Mouse (Mus musculus) intestine, postnatal 0 days (tissue): ENCODE results near the gene Gm11060. TPM values are rescaled to one million over a fixed set of nuclear protein-coding genes. Genes with fewer than 3 reads are reported as not detected.
A peak's percentile ranks its signal among the peaks of the same experiment; 100 is the strongest.

Experiments
- ATAC-seq: fragments of 200-750 bp; cut with Nextera tagmentation; 2 replicates; pipeline ENCODE4 v1.8.0; 2017; ENCODE audit warnings: mild to moderate bottlenecking, moderate TSS enrichment, moderate library complexity
- H3K27ac ChIP-seq: fragments of 300-500 bp; sonication (generic); 2 replicates; pipeline ENCODE4 v1.5.1; 2014; ENCODE audit warnings: mild to moderate bottlenecking, low read depth, low read length, moderate library complexity
- H3K27me3 ChIP-seq: fragments of 300-500 bp; sonication (generic); replicated peaks from 2 replicates; pipeline ENCODE4 v1.6.1; 2014; ENCODE audit warnings: low read length, mixed read lengths; ENCODE audit not compliant: control insufficient read depth, insufficient read depth
- H3K36me3 ChIP-seq: fragments of 300-500 bp; sonication (generic); 2 replicates; pipeline ENCODE4 v1.6.1; 2014; ENCODE audit warnings: mild to moderate bottlenecking, moderate library complexity; ENCODE audit not compliant: control insufficient read depth, insufficient read depth
- H3K4me1 ChIP-seq: fragments of 300-500 bp; sonication (generic); replicated peaks from 2 replicates; pipeline ENCODE4 v1.6.1; 2014; ENCODE audit warnings: antibody characterized with exemption, low read length, mixed read lengths; ENCODE audit not compliant: control insufficient read depth, insufficient read depth
- H3K4me2 ChIP-seq: fragments of 300-500 bp; sonication (generic); replicated peaks from 2 replicates; pipeline ENCODE4 v1.6.1; 2014; ENCODE audit warnings: low read depth, mild to moderate bottlenecking, moderate library complexity
- H3K4me3 ChIP-seq: fragments of 300-500 bp; sonication (generic); 2 replicates; pipeline ENCODE4 v1.5.1; 2014; ENCODE audit warnings: low read depth, low read length
- H3K9ac ChIP-seq: fragments of 300-500 bp; sonication (generic); 2 replicates; pipeline ENCODE4 v1.6.1; 2014; ENCODE audit warnings: mild to moderate bottlenecking, low read depth, low read length
- H3K9me3 ChIP-seq: fragments of 300-500 bp; sonication (generic); 2 replicates; pipeline ENCODE4 v1.6.1; 2016; ENCODE audit warnings: mixed run types; ENCODE audit not compliant: control insufficient read depth
- CTCF ChIP-seq: sonication (generic); IDR thresholded peaks from 2 replicates; pipeline ENCODE4 v1.5.1; 2016; ENCODE audit warnings: low read depth, mild to moderate bottlenecking, control low read depth, antibody characterized with exemption, moderate library complexity
- WGBS: fragments of 180-500 bp; shearing (Covaris S2); extraction: QIAGEN DNeasy Blood & Tissue Kit; methylation state at CpG from one replicate; pipeline ENCODE4 v1.1.7; 2014; 5-methylcytosine and 5-hydroxymethylcytosine counted together
- polyA plus RNA-seq: library from polyadenylated mRNA; unstranded; fragments of >200 nt; fragmentation: Nextera tagmentation; extraction: Ambion mirVana; gene quantifications from 2 replicates; pipeline ENCODE4 v1.2.1, GENCODE M21; 2015

The Gm11060 gene
- polyA plus RNA-seq, 1 experiment from 2014 or later: not detected

- WGBS: 4% methylated on average over 52 of the region's 52 CpGs
- no peak overlapping the region for H3K9ac ChIP-seq
- no peak for TF ChIP-seq CTCF
- H3K4me1 ChIP-seq: no peaks in the 10 kb centered on the region
- no peaks in the 10 kb centered on the region for H3K9me3 ChIP-seq
- ATAC-seq: no peak
- H3K4me2 ChIP-seq: peak overlapping the region; percentile 64
- H3K4me3 ChIP-seq: peak overlapping the region; percentile 39
- peaks cover 99% of the 10 kb centered on the region for H3K27me3 ChIP-seq
- H3K27ac ChIP-seq: no peak overlapping the region
- no peaks in the 10 kb centered on the region; the same call in 1 of the 2 replicates for H3K36me3 ChIP-seq
Measured at GRCm38 (mm10) chr2:105127531-105128480, 36.0 kb downstream of the Gm11060 start.

- 8% methylated on average over 12 of the region's 12 CpGs for WGBS
- no peak for ATAC-seq
- Histone ChIP-seq H3K27me3 (peaks cover 99% of the 10 kb centered on the region), H3K4me2 (peak overlapping the region; percentile 37; the same call in 1 of the 2 replicates), H3K36me3 (no peaks in the 10 kb centered on the region; the same call in 1 of the 2 replicates), H3K4me1 (no peaks in the 10 kb centered on the region), H3K4me3 (peak overlapping the region; percentile 39; the same call in 1 of the 2 replicates), H3K9me3 (no peaks in the 10 kb centered on the region), H3K27ac (no peak overlapping the region), H3K9ac (no peak overlapping the region)
- TF ChIP-seq CTCF: no peak
Measured at GRCm38 (mm10) chr2:105128564-105128963, 36.7 kb downstream of the Gm11060 start.

GRCm38 (mm10) chr2:105130351-105131060 is 38.7 kb downstream of the Gm11060 start:
- no peak overlapping the region; the same call in 1 of the 2 replicates for H3K4me2 ChIP-seq
- no peak overlapping the region for H3K9ac ChIP-seq
- H3K9me3 ChIP-seq: no peaks in the 10 kb centered on the region
- no peaks in the 10 kb centered on the region for H3K4me1 ChIP-seq
- no peak overlapping the region for H3K4me3 ChIP-seq
- 4% methylated on average over 32 of the region's 32 CpGs for WGBS
- H3K36me3 ChIP-seq: no peaks in the 10 kb centered on the region; the same call in 1 of the 2 replicates
- peak; percentile 28 for TF ChIP-seq CTCF
- H3K27ac ChIP-seq: no peak overlapping the region
- H3K27me3 ChIP-seq: peaks cover 99% of the 10 kb centered on the region
- ATAC-seq: no peak

- ATAC-seq: no peak
- Histone ChIP-seq H3K4me2 (no peak overlapping the region; the same call in 1 of the 2 replicates), H3K27me3 (peaks cover 99% of the 10 kb centered on the region), H3K36me3 (no peaks in the 10 kb centered on the region; the same call in 1 of the 2 replicates), H3K4me1 (no peaks in the 10 kb centered on the region), H3K9ac (no peak overlapping the region), H3K4me3 (no peak overlapping the region), H3K27ac (no peak overlapping the region), H3K9me3 (no peaks in the 10 kb centered on the region)
- WGBS: 17% methylated on average over 12 of the region's 12 CpGs
- no peak for TF ChIP-seq CTCF
Measured at GRCm38 (mm10) chr2:105131061-105131810, 39.4 kb downstream of the Gm11060 start.

GRCm38 (mm10) chr2:105131811-105132100 is 39.9 kb downstream of the Gm11060 start:
- WGBS: 16% methylated on average over 2 of the region's 2 CpGs
- no peak for ATAC-seq
- peaks cover 98% of the 10 kb centered on the region for H3K27me3 ChIP-seq

More at GRCm38 (mm10) chr2:105131811-105132100, 39.9 kb downstream of the Gm11060 start:
- H3K27ac ChIP-seq: no peak overlapping the region
- H3K9me3 ChIP-seq: no peaks in the 10 kb centered on the region
- no peaks in the 10 kb centered on the region; the same call in 1 of the 2 replicates for H3K36me3 ChIP-seq
- TF ChIP-seq CTCF: no peak
- no peak overlapping the region for H3K4me3 ChIP-seq
- H3K4me1 ChIP-seq: no peaks in the 10 kb centered on the region
- no peak overlapping the region for H3K9ac ChIP-seq
- H3K4me2 ChIP-seq: no peak overlapping the region
